Mouse (Mus musculus) heart, postnatal 0 days (tissue): Measurements from ENCODE around the gene Smad3.

ENCODE experiments used
- CTCF ChIP-seq: IDR thresholded peaks from 2 replicates; pipeline ENCODE4 v1.5.1; 2016; ENCODE audit warnings: antibody characterized with exemption, control low read depth, low read depth
- EP300 ChIP-seq: IDR thresholded peaks from 2 replicates; pipeline ENCODE4 v1.6.1; 2016; ENCODE audit warnings: antibody characterized with exemption, low read depth

- TF ChIP-seq CTCF (no peak), EP300 (no peak)
These were observed 106.9 kb downstream of the Smad3 start for GRCm38 (mm10) chr9:63650905-63651304.
